ENCODE assay signal across 16 mouse cellular contexts in genomic region chr13:91649926-91650325, GRCm38 (mm10).
DNase-seq lines count a peak whose midpoint lies in the region; ATAC-seq and TF ChIP-seq lines count a peak whose summit lies in the region.
"Had no signal": no experiment of that assay in that cellular context is flagged by ENCODE, and none has a peak within 500 bp of the region (broad histone marks: within the 10 kb centered on the region; RNA-seq: fewer than 3 reads in every experiment).

No protein-coding gene starts in this region.

- POLR2A ChIA-PET in Patski (lab: Charles Lee), result no interaction called here

- H3K36me3 ChIP-seq in CH12.LX (replicated peaks in 1 of 2; ENCODE audit: control insufficient read depth in 1 of 2, insufficient read depth in 1 of 2, low read length in 1 of 2), result no peaks in the 10 kb centered on the region
- no peaks in the 10 kb centered on the region for H3K36me3 ChIP-seq in kidney, adult 2 months (ENCODE audit: control insufficient read depth, insufficient read depth, low read length)
- H3K36me3 ChIP-seq in lung, postnatal 0 days (ENCODE audit: insufficient read depth, low read length), result no peaks in the 10 kb centered on the region
- H3K36me3 ChIP-seq: hindbrain, embryonic 13.5 days; neural tube, embryonic 12.5 days had no signal

- H3K4me3 ChIP-seq in CH12.LX (replicated peaks in 1 of 3; ENCODE audit: low read depth in 2 of 3, low read length in 2 of 3, poor library complexity in 1 of 3), result no peak overlapping the region
- H3K4me3 ChIP-seq in kidney, adult 2 months (ENCODE audit: insufficient read depth, low read depth, low read length), result no peak overlapping the region
- no peak overlapping the region for H3K4me3 ChIP-seq in lung, postnatal 0 days (ENCODE audit: low read depth, low read length)
- H3K4me3 ChIP-seq: hindbrain, embryonic 13.5 days; left cerebral cortex, adult 2 months; liver, embryonic 13.5 days; neural tube, embryonic 12.5 days had no signal

- no peak for TF ChIP-seq POLR2A in CH12.LX (IDR thresholded peaks at IDR 0.05; ENCODE audit: low read depth, low read length)
- TF ChIP-seq POLR2A in kidney, adult 2 months (IDR thresholded peaks at IDR 0.05; ENCODE audit: low read depth, low read length), result no peak

- H3K27me3 ChIP-seq in CH12.LX (replicated peaks) (no peaks in the 10 kb centered on the region), Patski (no peaks in the 10 kb centered on the region)
- no peaks in the 10 kb centered on the region for H3K27me3 ChIP-seq in kidney, adult 2 months (replicated peaks; ENCODE audit: control insufficient read depth, insufficient read depth, low read length)
- H3K27me3 ChIP-seq in lung, postnatal 0 days (replicated peaks; ENCODE audit: insufficient read depth, low read length), result no peaks in the 10 kb centered on the region
- H3K27me3 ChIP-seq: hindbrain, embryonic 13.5 days; liver, embryonic 13.5 days; neural tube, embryonic 12.5 days had no signal

- peak overlapping the region; percentile 45 for H3K4me2 ChIP-seq in CH12.LX (ENCODE audit: insufficient read depth, low read depth, poor library complexity, severe bottlenecking)
- no peak overlapping the region for H3K4me2 ChIP-seq in lung, postnatal 0 days (replicated peaks; ENCODE audit: low read depth, low read length)
- H3K4me2 ChIP-seq: hindbrain, embryonic 13.5 days; liver, embryonic 13.5 days; neural tube, embryonic 12.5 days had no signal

- no peaks in the 10 kb centered on the region for H3K9me3 ChIP-seq in CH12.LX (replicated peaks; ENCODE audit: low read length)
- H3K9me3 ChIP-seq in lung, postnatal 0 days (ENCODE audit: low read length), result no peaks in the 10 kb centered on the region
- H3K9me3 ChIP-seq: hindbrain, embryonic 13.5 days; liver, embryonic 13.5 days; neural tube, embryonic 12.5 days had no signal

- H3K27ac ChIP-seq in CH12.LX (ENCODE audit: insufficient read depth, low read depth), result no peak overlapping the region
- no peak overlapping the region for H3K27ac ChIP-seq in kidney, adult 2 months (ENCODE audit: insufficient read depth, low read depth, low read length)
- no peak overlapping the region for H3K27ac ChIP-seq in lung, postnatal 0 days (ENCODE audit: low read length)
- H3K27ac ChIP-seq: hindbrain, embryonic 13.5 days; left cerebral cortex, adult 2 months; liver, embryonic 13.5 days; neural tube, embryonic 12.5 days had no signal

- no peaks in the 10 kb centered on the region for H3K79me2 ChIP-seq in CH12.LX (replicated peaks; ENCODE audit: control insufficient read depth, extremely low read depth, insufficient read depth, poor library complexity, severe bottlenecking)

- dilution Hi-C loops in CH12.LX (cut with MboI; ENCODE audit: extremely low pct_ligation_motif_present, extremely low pct_unique_long_range_greater_than_20kb, low sequenced_read_pairs), result no loop called here

- no peak for TF ChIP-seq RAD21 in CH12.LX (IDR thresholded peaks at IDR 0.05; ENCODE audit: low read depth, low read length)

- 0 out of 2 replicates have a peak, but pooled peaks have one; percentile 40 for TF ChIP-seq EP300 in CH12.LX (IDR thresholded peaks at IDR 0.05; ENCODE audit: low read length)
- no peak for TF ChIP-seq EP300 in lung, postnatal 0 days (IDR thresholded peaks at IDR 0.05)

- DNase-seq in CH12.LX (ENCODE audit: extremely low read depth) (peak; percentile 58), Patski (ENCODE audit: low read depth, low spot score) (peak; percentile 58)
- peak; percentile 74 for DNase-seq in kidney, adult 2 months
- peak; percentile 58 for DNase-seq in kidney, postnatal 14 days
- no peak for DNase-seq in lung, postnatal 0 days (ENCODE audit: low spot score)
- no peak for DNase-seq in adrenal gland, postnatal 10 days
- no peak for DNase-seq in B cell, adult 2 months
- DNase-seq: cerebellum, postnatal 14 days; forebrain, postnatal 0 days; gastrocnemius, postnatal 10 days; heart, postnatal 10 days; liver, embryonic 13.5 days; thymus, postnatal 14 days had no signal

- in situ Hi-C loops in CH12.LX (cut with MboI; ENCODE audit: low pct_ligation_motif_present, low pct_unique_long_range_greater_than_20kb, low sequenced_read_pairs), result loop anchor here (25.0 kb wide), 2 partner anchors 188 to 713 kb away; partner anchors contain the start of gene Ssbp2
- in situ Hi-C loops in Patski (cut with MboI; ENCODE audit: low pct_unique_long_range_greater_than_20kb), result loop anchor here (25.0 kb wide), 1 partner anchor 438 kb away; the partner anchor contains the start of gene Atg10

- ATAC-seq in Patski, result peak; percentile 99
- no peak for ATAC-seq in lung, postnatal 0 days
- ATAC-seq: forebrain, postnatal 0 days had no signal

- TF ChIP-seq CTCF in CH12.LX (conservative IDR thresholded peaks at IDR 0.05 in 1 of 2, IDR thresholded peaks at IDR 0.05 in 1 of 2; ENCODE audit: low read depth in 2 of 2, low read length in 2 of 2), result no peak
- TF ChIP-seq CTCF in Patski (IDR thresholded peaks at IDR 0.05), result no peak
- TF ChIP-seq CTCF in kidney, adult 2 months (conservative IDR thresholded peaks at IDR 0.05; ENCODE audit: insufficient read depth, insufficient read length, low read depth, low read length), result no peak
- no peak for TF ChIP-seq CTCF in lung, postnatal 0 days (IDR thresholded peaks at IDR 0.05)

- no peak overlapping the region for H3K9ac ChIP-seq in CH12.LX (ENCODE audit: insufficient read depth, low read depth)
- H3K9ac ChIP-seq in lung, postnatal 0 days (replicated peaks; ENCODE audit: low read depth), result no peak overlapping the region
- H3K9ac ChIP-seq: forebrain, postnatal 0 days; hindbrain, embryonic 13.5 days; liver, embryonic 13.5 days; neural tube, embryonic 12.5 days had no signal

- CTCF ChIA-PET in Patski (lab: Charles Lee), result no interaction called here

- 43% methylated on average over 7 of the region's 7 CpGs for WGBS in kidney, adult 2 months
- WGBS in lung, postnatal 0 days, result 69% methylated on average over 7 of the region's 7 CpGs

- H3K4me1 ChIP-seq in CH12.LX (ENCODE audit: control insufficient read depth in 1 of 2, insufficient read depth in 2 of 2), result peaks cover 0 to 32% of the 10 kb centered on the region in 2 experiments; a peak in 2 of 4 replicates
- 0 out of 2 replicates have a peak, but pooled peaks cover 2% of the 10 kb centered on the region for H3K4me1 ChIP-seq in kidney, adult 2 months (ENCODE audit: control insufficient read depth, insufficient read depth, low read length)
- no peaks in the 10 kb centered on the region for H3K4me1 ChIP-seq in lung, postnatal 0 days (ENCODE audit: insufficient read depth, low read depth, low read length)
- H3K4me1 ChIP-seq: hindbrain, embryonic 13.5 days; liver, embryonic 13.5 days; neural tube, embryonic 12.5 days had no signal

TF ChIP-seq in CH12.LX, 34 proteins besides CTCF, POLR2A, EP300 and RAD21:
- TF ChIP-seq MAX (IDR thresholded peaks at IDR 0.05; ENCODE audit: low read length), result peak; percentile 75
- TF ChIP-seq NELFE (IDR thresholded peaks at IDR 0.05; ENCODE audit: low read depth, low read length), result no peak
- no peak for TF ChIP-seq SMC3 (IDR thresholded peaks at IDR 0.05; ENCODE audit: low read depth, low read length)
- peak; percentile 48; the same call in 1 of the 2 replicates for TF ChIP-seq TCF12 (IDR thresholded peaks at IDR 0.05; ENCODE audit: low read depth, low read length)
- peak; percentile 37; the same call in 1 of the 2 replicates for TF ChIP-seq ELF1 (IDR thresholded peaks at IDR 0.05; ENCODE audit: low read depth, low read length)
- TF ChIP-seq IRF4 (IDR thresholded peaks at IDR 0.05; ENCODE audit: low read depth, low read length), result peak; percentile 48
- TF ChIP-seq MYC (IDR thresholded peaks at IDR 0.05; ENCODE audit: low read depth, low read length), result peak; percentile 61; the same call in 1 of the 2 replicates
- TF ChIP-seq TBP (conservative IDR thresholded peaks at IDR 0.05; ENCODE audit: low read depth, low read length), result 0 out of 2 replicates have a peak, but pooled peaks have one; percentile 60
- 0 out of 2 replicates have a peak, but pooled peaks have one; percentile 22 for TF ChIP-seq MEF2A (IDR thresholded peaks at IDR 0.05; ENCODE audit: borderline replicate concordance, low read depth, low read length)
- TF ChIP-seq BHLHE40 (IDR thresholded peaks at IDR 0.05; ENCODE audit: low read depth, low read length), result peak; percentile 39; the same call in 1 of the 2 replicates
- TF ChIP-seq ZKSCAN1 (IDR thresholded peaks at IDR 0.05; ENCODE audit: borderline replicate concordance, low read depth, low read length), result no peak
- TF ChIP-seq CHD1 (IDR thresholded peaks at IDR 0.05; ENCODE audit: low read depth, low read length), result peak; percentile 92
- TF ChIP-seq JUN (IDR thresholded peaks at IDR 0.05; ENCODE audit: insufficient read depth, low read depth, low read length), result no peak
- no peak for TF ChIP-seq ZNF384 (IDR thresholded peaks at IDR 0.05; ENCODE audit: low read depth, low read length)
- no peak for TF ChIP-seq MXI1 (IDR thresholded peaks at IDR 0.05; ENCODE audit: low read depth, low read length)

Comparison
In these comparisons a context has a peak if more than half of its experiments do, and no peak if none do; other contexts are left out.
1. DNase-seq: peak in CH12.LX (single experiment), Patski (single experiment), kidney, adult 2 months (single experiment) and kidney, postnatal 14 days (single experiment); none in lung, postnatal 0 days (single experiment), adrenal gland, postnatal 10 days (single experiment) and B cell, adult 2 months (0 of 2).